Comparison of ENCODE assay signal across 7 mouse cellular contexts in genomic region chr3:152347227-152347626, GRCm38 (mm10). TPM values are rescaled to one million over a fixed set of nuclear protein-coding genes. Genes with fewer than 3 reads are reported as not detected.
DNase-seq lines count a peak whose midpoint lies in the region; ATAC-seq and TF ChIP-seq lines count a peak whose summit lies in the region.

No protein-coding gene starts in this region.

- TF ChIP-seq POLR2A in spleen, adult 2 months (IDR thresholded peaks at IDR 0.05; ENCODE audit: low read depth, low read length), result no peak

- TF ChIP-seq CTCF in spleen, adult 2 months (IDR thresholded peaks at IDR 0.05; ENCODE audit: extremely low read depth, insufficient read depth, insufficient read length, insufficient replicate concordance), result no peak

- intact Hi-C loops in gastrocnemius, postnatal 36 days (cut with DNase I), result no loop called here

- ATAC-seq in erythroid progenitor cell, adult 5-6 weeks (replicated peaks; ENCODE audit: low FRiP score, poor library complexity, severe bottlenecking), result peak; percentile 58
- peak; percentile 60 for ATAC-seq in liver, embryonic 11.5 days (replicated peaks; ENCODE audit: low FRiP score)

- WGBS in spleen, adult 2 months, result 58% methylated on average over 3 of the region's 3 CpGs
- 26% methylated on average over 3 of the region's 3 CpGs for WGBS in liver, embryonic 11.5 days

- no peaks in the 10 kb centered on the region for H3K27me3 ChIP-seq in spleen, adult 2 months (ENCODE audit: control insufficient read depth, insufficient read depth, low read length)
- no peaks in the 10 kb centered on the region for H3K27me3 ChIP-seq in liver, embryonic 11.5 days (replicated peaks; ENCODE audit: control insufficient read depth, insufficient read depth, low read length)

- no peak overlapping the region for H3K27ac ChIP-seq in spleen, adult 2 months (ENCODE audit: insufficient read depth, low read length)
- peak overlapping the region; percentile 64 for H3K27ac ChIP-seq in liver, embryonic 11.5 days (ENCODE audit: low read depth, low read length)

- no peaks in the 10 kb centered on the region for H3K9me3 ChIP-seq in liver, embryonic 11.5 days (ENCODE audit: control insufficient read depth, low read length)

- H3K4me1 ChIP-seq in spleen, adult 2 months (ENCODE audit: control insufficient read depth, insufficient read depth, insufficient read length), result peaks cover 5% of the 10 kb centered on the region
- H3K4me1 ChIP-seq in liver, embryonic 11.5 days (replicated peaks; ENCODE audit: control insufficient read depth, insufficient read depth, low read length), result peaks cover 22% of the 10 kb centered on the region

- H3K9ac ChIP-seq in liver, embryonic 11.5 days (ENCODE audit: low read depth, low read length), result peak overlapping the region; percentile 90

- H3K36me3 ChIP-seq in spleen, adult 2 months (ENCODE audit: control insufficient read depth, insufficient read depth, low read length), result no peaks in the 10 kb centered on the region
- no peaks in the 10 kb centered on the region for H3K36me3 ChIP-seq in liver, embryonic 11.5 days (ENCODE audit: control insufficient read depth, insufficient read depth, low read length)

- peak overlapping the region; percentile 92; the same call in 1 of the 2 replicates for H3K4me3 ChIP-seq in spleen, adult 2 months (ENCODE audit: extremely low read depth, insufficient read depth, insufficient read length)
- H3K4me3 ChIP-seq in liver, embryonic 11.5 days (ENCODE audit: low read depth, low read length), result peak overlapping the region; percentile 80

- DNase-seq in spleen, adult 2 months (ENCODE audit: low read depth in 1 of 2, low spot score in 2 of 2), result no peak
- DNase-seq in spleen, postnatal 10 days (ENCODE audit: low spot score in 2 of 2), result no peak
- no peak for DNase-seq in liver, embryonic 11.5 days (ENCODE audit: low spot score)
- DNase-seq in layer of hippocampus, postnatal 36 days, result no peak
- no peak for DNase-seq in gastrocnemius, postnatal 36 days
- DNase-seq in cerebellum, adult 9-10 months, result no peak

- peak overlapping the region; percentile 69 for H3K4me2 ChIP-seq in liver, embryonic 11.5 days

RNA-seq across cellular contexts. Expression of gene Usp33, which starts 0.9 kb away (rescaled TPM):
- polyA plus RNA-seq in spleen, adult 2 months (2012; rRNA removed), result 6.7 and 7.3 TPM in 2 replicates
- total RNA-seq in erythroid progenitor cell, adult 5-6 weeks (2015; ENCODE audit: low replicate concordance), result 56.6 and 66.7 TPM in 2 replicates
- total RNA-seq in erythroid progenitor cell, adult 5-6 weeks (2017; ENCODE audit: low replicate concordance), result 82.3 and 102 TPM in 2 replicates
- 42.0 and 46.1 TPM in 2 replicates for polyA plus RNA-seq in liver, embryonic 11.5 days (2014; fragmentation: Nextera tagmentation; extraction: Ambion mirVana)
- 100 to 1,000 TPM; 127 to 132 TPM for total RNA-seq in layer of hippocampus, postnatal 36 days (2021)
- total RNA-seq in gastrocnemius, postnatal 36 days (2021), result 10 to 100 TPM; 17.9 to 19.4 TPM

RNA-seq across cellular contexts. Expression of gene Miga1, which starts 7.0 kb away (rescaled TPM):
- polyA plus RNA-seq in spleen, adult 2 months (2012; rRNA removed), result 4.6 and 8.8 TPM in 2 replicates
- total RNA-seq in erythroid progenitor cell, adult 5-6 weeks (2015; ENCODE audit: low replicate concordance), result 2.1 and 6.5 TPM in 2 replicates
- 2.3 and 3.3 TPM in 2 replicates for total RNA-seq in erythroid progenitor cell, adult 5-6 weeks (2017; ENCODE audit: low replicate concordance)
- 12.4 and 12.7 TPM in 2 replicates for polyA plus RNA-seq in liver, embryonic 11.5 days (2014; fragmentation: Nextera tagmentation; extraction: Ambion mirVana)
- total RNA-seq in layer of hippocampus, postnatal 36 days (2021), result 10 to 100 TPM; 74.4 to 82.9 TPM
- total RNA-seq in gastrocnemius, postnatal 36 days (2021), result 1 to 10 TPM; 3.2 to 5.8 TPM

RNA-seq across cellular contexts. Expression of gene Zzz3, which starts 48.0 kb away (rescaled TPM):
- polyA plus RNA-seq in spleen, adult 2 months (2012; rRNA removed), result 12.8 and 14.4 TPM in 2 replicates
- 43.2 and 55.3 TPM in 2 replicates for total RNA-seq in erythroid progenitor cell, adult 5-6 weeks (2015; ENCODE audit: low replicate concordance)
- total RNA-seq in erythroid progenitor cell, adult 5-6 weeks (2017; ENCODE audit: low replicate concordance), result 42.9 and 44.8 TPM in 2 replicates
- 45.5 and 45.7 TPM in 2 replicates for polyA plus RNA-seq in liver, embryonic 11.5 days (2014; fragmentation: Nextera tagmentation; extraction: Ambion mirVana)
- 10 to 100 TPM; 46.1 to 48.2 TPM for total RNA-seq in layer of hippocampus, postnatal 36 days (2021)
- 10 to 100 TPM; 11.0 to 11.5 TPM for total RNA-seq in gastrocnemius, postnatal 36 days (2021)

Comparison
In these comparisons a context has a peak if more than half of its experiments do, and no peak if none do; other contexts are left out.
1. RNA of gene Miga1, which starts 7.0 kb away (total RNA-seq): 74.4 to 82.9 TPM in layer of hippocampus, postnatal 36 days; 3.2 to 5.8 TPM in gastrocnemius, postnatal 36 days and 2.1 to 6.5 TPM in erythroid progenitor cell, adult 5-6 weeks; every median in the first group is over 10 times any median in the second.